Mouse (Mus musculus): Measurements from ENCODE around the gene Ms4a4d. TPM values are rescaled to one million over a fixed set of nuclear protein-coding genes. Genes with fewer than 3 reads are reported as not detected.

The Ms4a4d gene
- not detected for total RNA-seq (2023)

GRCm38 (mm10) chr19:11536593-11536992, at the start of gene Ms4a4d:
TSS of gene Ms4a4d (plus strand) at chr19:11536801.

GRCm38 (mm10) chr19:11516246-11516645, 20.4 kb upstream of the Ms4a4d start, which contains the start of gene Ms4a6b:
TSS of gene Ms4a6b (plus strand) at chr19:11516512.

GRCm38 (mm10) chr19:11604603-11605002, 68.0 kb downstream of the Ms4a4d start, which contains the start of gene Ms4a6d:
TSS of gene Ms4a6d (minus strand) at chr19:11604849.

Other genes starting within 250 kb of the Ms4a4d start
- gene Ms4a14, start 222.3 kb upstream of the Ms4a4d start, total RNA-seq (2023): not detected
- gene Ms4a7, start 200.7 kb upstream of the Ms4a4d start, total RNA-seq (2023): not detected
- gene Ms4a4a, start 161.3 kb upstream of the Ms4a4d start, total RNA-seq (2023): 2.5 TPM
- 26.5 TPM for gene Ms4a4c, start 132.0 kb upstream of the Ms4a4d start, total RNA-seq (2023)
- 839 TPM for gene Ms4a4b, start 93.2 kb upstream of the Ms4a4d start, total RNA-seq (2023)
- gene Ms4a6c, start 67.4 kb upstream of the Ms4a4d start, total RNA-seq (2023): 40.2 TPM
- gene Gm8369, start 50.9 kb upstream of the Ms4a4d start, total RNA-seq (2023): 354 TPM
- 659 TPM for gene Ms4a6b, start 20.3 kb upstream of the Ms4a4d start, total RNA-seq (2023)
- 9.2 TPM for gene Ms4a6d, start 68.0 kb downstream of the Ms4a4d start, total RNA-seq (2023)
- not detected for gene Ms4a2, start 86.9 kb downstream of the Ms4a4d start, total RNA-seq (2023)
- not detected for gene Ms4a3, start 104.0 kb downstream of the Ms4a4d start, total RNA-seq (2023)
- not detected for gene Oosp2, start 123.8 kb downstream of the Ms4a4d start, total RNA-seq (2023)
- 1.4 TPM for gene Oosp1, start 154.3 kb downstream of the Ms4a4d start, total RNA-seq (2023)
- gene Oosp3, start 160.3 kb downstream of the Ms4a4d start, total RNA-seq (2023): not detected
- not detected for gene Gif, start 210.8 kb downstream of the Ms4a4d start, total RNA-seq (2023)
- 22.4 TPM for gene Mrpl16, start 233.6 kb downstream of the Ms4a4d start, total RNA-seq (2023)